Mouse (Mus musculus): ENCODE results near the gene Hpd. TPM values are rescaled to one million over a fixed set of nuclear protein-coding genes. Genes with fewer than 3 reads are reported as not detected.

Gene Hpd
- not detected for polyA plus RNA-seq (2017; shearing (Covaris generic))

GRCm38 (mm10) chr5:123182651-123183050 is at the start of gene Hpd:
Gene Hpd, minus strand, starts transcription at chr5:123182727.

GRCm38 (mm10) chr5:123169284-123169683 is 13.2 kb downstream of the Hpd start, which contains the start of gene Psmd9:
Gene Psmd9, plus strand, starts transcription at chr5:123169413.

GRCm38 (mm10) chr5:123142161-123143157 is 40.1 kb downstream of the Hpd start, which contains the start of gene Setd1b:
Gene Setd1b, plus strand, starts transcription at chr5:123142193.

GRCm38 (mm10) chr5:123132308-123133071 is 50.0 kb downstream of the Hpd start, which contains the start of gene Rhof:
Gene Rhof, minus strand, starts transcription at chr5:123132692.

Other genes with a start within 250 kb of the Hpd start
- 45.3 TPM for gene Kdm2b, start 192.9 kb downstream of the Hpd start, polyA plus RNA-seq (2017; shearing (Covaris generic))
- gene Orai1, start 167.7 kb downstream of the Hpd start, polyA plus RNA-seq (2017; shearing (Covaris generic)): 16.2 TPM
- gene Morn3, start 135.7 kb downstream of the Hpd start, polyA plus RNA-seq (2017; shearing (Covaris generic)): 1.6 TPM
- 6.0 TPM for gene Tmem120b, start 114.3 kb downstream of the Hpd start, polyA plus RNA-seq (2017; shearing (Covaris generic))
- 239 TPM for gene Rhof, start 50.0 kb downstream of the Hpd start, polyA plus RNA-seq (2017; shearing (Covaris generic))
- gene Setd1b, start 40.5 kb downstream of the Hpd start, polyA plus RNA-seq (2017; shearing (Covaris generic)): 2.8 TPM
- 57.2 TPM for gene Psmd9, start 13.3 kb downstream of the Hpd start, polyA plus RNA-seq (2017; shearing (Covaris generic))
- gene Wdr66, start 69.4 kb upstream of the Hpd start, polyA plus RNA-seq (2017; shearing (Covaris generic)): 3.6 TPM
- gene Bcl7a, start 161.1 kb upstream of the Hpd start, polyA plus RNA-seq (2017; shearing (Covaris generic)): 9.8 TPM
- 19.2 TPM for gene Mlxip, start 212.1 kb upstream of the Hpd start, polyA plus RNA-seq (2017; shearing (Covaris generic))

Measured in inflammation-experienced regulatory T-cells, adult 16 weeks (primary cell).